Mouse (Mus musculus) hematopoietic stem cell, adult 5-6 weeks (primary cell): ENCODE data around the gene Jtb. TPM values are rescaled to one million over a fixed set of nuclear protein-coding genes. Genes with fewer than 3 reads are reported as not detected.

ENCODE experiments used
- ATAC-seq, 2 experiments: fragments of 125-278 bp in 1 of 2; replicated peaks in 1 of 2; 2 replicates each; pipeline ENCODE4 v1.8.0; 2016 to 2017; ENCODE audit warnings: inconsistent platforms in 2 of 2, mild to moderate bottlenecking in 2 of 2, moderate number of reproducible peaks in 2 of 2, low read depth in 1 of 2, moderate TSS enrichment in 1 of 2; ENCODE audit not compliant: low FRiP score in 2 of 2, poor library complexity in 2 of 2, severe bottlenecking in 2 of 2, insufficient read depth in 1 of 2, low TSS enrichment in 1 of 2
- total RNA-seq: library from RNA; stranded (forward); fragments of 172-1452, 232-1000 nt; gene quantifications from 2 replicates; pipeline ENCODE4 v1.2.3, GENCODE M21; 2017

Gene Jtb
- total RNA-seq, 1 experiment from 2014 or later = 45.2 TPM

- peak; percentile 96 to 97 for ATAC-seq
Measured at GRCm38 (mm10) chr3:90253653-90254418, 22.4 kb downstream of the Jtb start, which contains the start of gene Crtc2. TSS of gene Crtc2 (plus strand) at chr3:90254163.

- peak in 1 of 2 experiments; percentile 46; a peak in 2 of 4 replicates for ATAC-seq
Measured at GRCm38 (mm10) chr3:90254419-90255193, 23.2 kb downstream of the Jtb start.

- ATAC-seq = no peak
Measured at GRCm38 (mm10) chr3:90255194-90255565, 23.8 kb downstream of the Jtb start.

DNA sequence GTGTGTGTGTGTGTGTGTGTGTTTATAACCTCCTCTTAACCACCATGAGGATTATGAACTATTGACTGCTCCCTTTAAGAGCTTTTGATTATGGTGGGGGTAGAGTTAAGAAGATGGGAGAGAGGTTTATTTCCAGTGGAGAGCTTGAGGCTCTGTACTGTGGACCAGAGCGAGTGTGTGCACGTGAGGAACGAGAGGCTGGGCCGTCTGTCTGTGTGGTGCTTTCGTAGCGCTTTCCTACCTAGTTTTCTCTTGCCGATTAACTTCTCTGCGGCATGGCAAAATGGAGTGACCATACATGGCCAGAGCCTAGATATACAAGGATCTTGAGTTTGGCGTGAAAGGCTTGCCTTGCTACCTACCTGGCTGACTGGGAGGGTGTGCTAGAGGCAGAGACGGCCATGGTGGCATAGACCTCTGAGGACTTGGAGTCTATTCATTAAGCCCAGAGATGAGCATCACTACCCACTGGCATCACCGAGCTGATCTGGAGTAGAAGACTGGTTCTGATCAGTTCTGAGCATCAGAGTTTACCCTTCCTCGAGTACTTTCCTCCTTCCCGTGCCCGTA, 24.5 kb downstream of the Jtb start:
- ATAC-seq = no peak

DNA sequence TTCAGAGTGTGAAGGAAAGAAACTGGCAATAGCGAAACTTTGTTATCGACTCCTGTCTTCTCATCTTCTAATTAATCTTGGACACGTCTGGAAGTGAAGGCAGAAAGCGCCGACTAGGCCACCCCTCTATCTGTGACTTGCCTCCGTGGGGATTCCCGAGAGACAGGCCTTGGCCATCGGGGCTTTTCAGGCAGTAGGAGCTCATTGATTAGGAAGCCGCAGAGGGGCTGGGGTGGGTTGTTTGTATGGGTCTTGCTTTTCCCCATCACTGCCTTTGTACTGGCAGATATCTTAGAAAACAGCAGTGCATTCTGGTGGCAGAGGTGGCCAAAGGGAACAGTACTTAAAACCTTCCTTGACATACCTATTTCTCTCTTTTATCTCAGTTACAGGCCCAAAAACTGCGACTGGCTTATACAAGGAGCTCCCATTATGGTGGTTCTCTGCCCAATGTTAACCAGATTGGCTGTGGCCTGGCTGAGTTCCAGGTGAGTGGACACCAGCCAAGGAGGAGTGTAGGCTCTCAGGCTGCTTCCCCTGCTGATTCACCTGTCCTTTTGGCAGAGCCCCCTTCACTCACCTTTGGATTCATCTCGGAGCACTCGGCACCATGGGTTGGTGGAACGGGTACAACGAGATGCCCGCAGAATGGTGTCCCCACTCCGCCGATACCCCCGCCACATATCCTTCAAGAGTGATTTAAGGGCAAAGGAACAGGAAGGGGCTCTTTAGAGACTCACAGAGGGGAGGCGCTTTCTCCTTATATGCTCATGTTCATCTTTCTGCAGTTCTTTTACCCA, 25.5 kb downstream of the Jtb start:
- no peak for ATAC-seq

GRCm38 (mm10) chr3:90258521-90258920, 27.1 kb downstream of the Jtb start:
- no peak for ATAC-seq

DNA sequence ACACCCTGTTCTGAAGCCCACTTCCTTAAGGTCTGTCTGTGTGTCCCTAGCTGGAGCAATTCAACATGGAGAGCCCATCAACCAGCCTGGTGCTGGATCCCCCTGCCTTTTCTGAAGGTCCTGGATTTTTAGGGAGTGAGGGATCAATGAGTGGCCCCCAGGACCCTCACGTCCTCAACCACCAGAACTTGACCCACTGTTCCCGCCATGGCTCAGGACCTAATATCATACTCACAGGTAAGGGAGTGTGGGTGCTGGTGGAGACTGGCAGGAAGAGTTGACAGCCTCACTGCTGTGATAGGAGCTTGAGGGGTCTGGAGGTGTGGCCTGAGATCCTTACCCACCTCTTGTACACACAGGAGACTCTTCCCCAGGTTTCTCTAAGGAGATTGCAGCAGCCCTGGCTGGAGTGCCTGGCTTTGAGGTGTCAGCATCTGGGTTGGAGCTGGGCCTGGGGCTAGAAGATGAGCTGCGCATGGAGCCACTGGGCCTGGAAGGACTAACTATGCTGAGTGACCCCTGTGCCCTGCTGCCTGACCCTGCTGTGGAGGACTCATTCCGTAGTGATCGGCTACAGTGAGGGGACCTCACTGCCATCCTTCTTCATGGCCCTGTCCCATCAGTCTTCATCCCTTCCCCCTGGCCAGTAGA, 31.8 kb downstream of the Jtb start:
- no peak for ATAC-seq

GRCm38 (mm10) chr3:90264687-90265033, 33.3 kb downstream of the Jtb start:
- peak; percentile 18 to 26 for ATAC-seq

GRCm38 (mm10) chr3:90265034-90265931, 33.9 kb downstream of the Jtb start, which contains the start of gene Dennd4b:
TSS of gene Dennd4b (plus strand) at chr3:90265185.
- ATAC-seq = peak; percentile 74 to 79

DNA sequence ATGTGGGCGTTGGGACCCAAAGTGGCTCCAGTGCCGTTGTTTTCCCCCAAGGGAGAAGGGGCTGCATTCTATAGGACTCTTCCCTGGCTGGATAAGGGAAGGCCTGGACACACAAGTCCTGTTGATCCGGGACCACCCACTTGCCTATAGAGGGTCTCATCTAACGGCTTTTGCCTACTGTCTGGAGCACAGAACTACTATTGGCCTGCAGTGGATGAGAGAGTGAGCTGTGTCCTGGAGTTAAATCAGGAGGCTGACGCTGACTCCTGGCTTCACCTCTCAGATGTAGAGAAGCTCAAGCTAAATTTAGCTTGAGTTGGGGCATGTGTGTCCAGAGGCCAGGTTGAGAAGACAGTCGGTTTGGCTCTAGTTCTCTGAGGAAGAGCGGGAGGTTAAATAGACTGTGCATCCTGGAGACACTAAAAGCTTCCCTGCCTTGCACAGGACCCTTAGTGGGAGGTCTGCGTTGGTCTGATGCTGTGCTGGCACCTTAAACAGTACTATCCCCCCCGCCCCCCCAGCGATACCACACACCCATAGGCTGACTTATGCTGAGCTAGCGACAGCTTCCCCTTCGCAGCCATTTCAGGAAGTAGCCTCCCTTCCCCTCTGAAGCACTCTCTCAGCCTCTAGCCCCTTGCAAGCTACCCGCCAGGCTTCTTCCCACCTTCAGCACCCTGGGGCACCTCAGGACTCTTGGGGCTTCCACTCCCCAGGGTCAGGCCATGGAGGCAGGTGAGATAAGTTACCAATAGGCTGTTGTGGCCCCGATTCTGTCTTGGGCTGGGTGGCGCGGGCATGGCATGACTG, 34.7 kb downstream of the Jtb start:
- peak; percentile 42 to 50 for ATAC-seq

GRCm38 (mm10) chr3:90266901-90267775, 35.7 kb downstream of the Jtb start:
- no peak for ATAC-seq

DNA sequence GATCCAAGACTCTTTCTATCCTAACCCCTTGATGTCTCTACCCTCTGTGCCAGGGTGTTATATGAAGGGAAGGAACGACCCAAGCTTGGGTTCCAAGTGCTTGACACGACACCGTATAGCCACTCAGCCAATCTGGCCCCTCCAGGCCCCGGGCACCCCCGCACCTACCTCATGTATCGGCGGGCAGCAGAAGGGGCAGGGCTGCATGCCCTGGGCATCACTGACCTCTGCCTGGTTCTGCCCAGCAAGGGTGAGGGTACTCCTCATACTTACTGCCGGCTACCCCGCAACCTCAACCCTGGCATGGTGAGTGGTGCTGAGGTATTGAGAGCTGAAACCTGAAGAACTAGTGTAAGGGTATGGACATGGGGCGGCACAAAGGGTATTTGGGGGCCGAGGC, 36.8 kb downstream of the Jtb start:
- no peak for ATAC-seq

DNA sequence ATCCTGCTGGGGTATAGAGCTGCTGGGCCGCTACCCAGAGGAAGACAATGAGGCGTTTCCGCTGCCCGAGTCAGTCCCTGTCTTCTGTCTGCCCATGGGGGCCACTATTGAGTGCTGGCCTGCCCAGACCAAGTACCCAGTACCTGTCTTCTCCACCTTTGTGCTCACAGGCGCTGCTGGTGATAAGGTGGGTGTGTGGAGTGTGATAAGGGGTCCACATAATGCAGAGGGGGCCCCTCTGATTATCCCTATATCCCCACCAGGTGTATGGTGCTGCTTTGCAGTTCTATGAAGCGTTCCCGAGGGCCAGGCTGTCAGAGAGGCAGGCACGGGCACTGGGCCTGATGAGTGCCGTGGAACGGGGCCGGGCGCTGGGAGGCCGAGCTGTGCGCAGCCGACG, 37.6 kb downstream of the Jtb start:
- ATAC-seq = no peak

DNA sequence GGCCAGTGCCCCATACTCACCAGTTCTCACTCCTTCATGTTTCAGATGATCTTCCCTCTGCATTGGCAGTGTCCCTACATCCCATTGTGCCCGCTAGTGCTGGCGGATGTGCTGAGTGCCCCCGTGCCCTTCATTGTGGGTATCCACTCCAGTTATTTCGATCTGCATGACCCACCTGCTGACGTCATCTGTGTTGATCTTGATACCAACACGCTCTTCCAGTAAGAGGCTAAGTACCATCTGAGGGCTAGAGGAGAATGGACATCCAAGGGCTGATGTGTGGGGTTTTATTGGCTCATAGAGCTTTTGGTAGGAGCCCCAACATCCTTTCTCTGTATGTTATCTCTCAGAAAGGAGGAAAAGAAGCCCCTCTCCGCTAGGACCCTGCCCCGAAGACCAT, 39.4 kb downstream of the Jtb start:
- no peak for ATAC-seq

DNA sequence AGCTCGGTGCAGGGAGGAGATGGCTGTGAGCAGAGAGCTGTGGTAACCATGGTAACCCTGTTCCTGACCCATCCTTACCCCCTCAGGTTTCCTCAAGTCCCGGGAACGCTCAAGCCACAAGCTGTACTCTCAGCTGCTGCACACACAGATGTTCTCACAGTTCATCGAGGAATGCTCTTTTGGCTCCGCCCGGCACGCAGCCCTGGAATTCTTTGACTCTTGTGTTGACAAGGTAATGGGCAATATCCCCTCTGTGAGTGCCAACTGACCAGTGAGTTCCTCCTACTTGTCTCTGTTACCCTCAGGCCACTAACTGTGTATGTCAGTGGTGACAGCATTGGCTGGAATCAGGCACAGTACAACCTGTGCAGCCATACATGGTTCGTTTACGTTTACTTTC, 40.8 kb downstream of the Jtb start:
- ATAC-seq = no peak
